Mouse (Mus musculus) layer of hippocampus, adult 9-11 months (tissue): ENCODE measurements around the gene Enpp7.
A peak's percentile ranks its signal among the peaks of the same experiment; 100 is the strongest.

Experiments used
- DNase-seq: peaks from one replicate; pipeline ENCODE4 v3.0.0; 2022

Enpp7 gene

GRCm38 (mm10) chr11:118987999-118988398, at the start of gene Enpp7:
Gene Enpp7, plus strand, starts transcription at chr11:118988188.
- DNase-seq = no peak

- DNase-seq = no peak
These were observed 48.3 kb upstream of the Enpp7 start for GRCm38 (mm10) chr11:118939731-118940130.

GRCm38 (mm10) chr11:118940539-118940938, 47.4 kb upstream of the Enpp7 start:
- peak; percentile 84 for DNase-seq

- no peak for DNase-seq
These were observed 46.7 kb upstream of the Enpp7 start for GRCm38 (mm10) chr11:118941268-118941667.

GRCm38 (mm10) chr11:118945868-118946267, 42.1 kb upstream of the Enpp7 start:
- DNase-seq = no peak

GRCm38 (mm10) chr11:118955016-118955415, 33.0 kb upstream of the Enpp7 start:
- DNase-seq = no peak

- DNase-seq = peak; percentile 55
These were observed 30.9 kb upstream of the Enpp7 start for GRCm38 (mm10) chr11:118957070-118957471.

- DNase-seq = peak; percentile 76
These were observed 27.3 kb upstream of the Enpp7 start for GRCm38 (mm10) chr11:118960649-118961048.

GRCm38 (mm10) chr11:118962478-118962877, 25.5 kb upstream of the Enpp7 start:
- DNase-seq = no peak

- no peak for DNase-seq
These were observed 24.1 kb upstream of the Enpp7 start for GRCm38 (mm10) chr11:118963926-118964325.

GRCm38 (mm10) chr11:118965078-118965477, 22.9 kb upstream of the Enpp7 start:
- peak; percentile 48 for DNase-seq

- no peak for DNase-seq
These were observed 16.4 kb upstream of the Enpp7 start for GRCm38 (mm10) chr11:118971470-118972034.

- DNase-seq = no peak
These were observed 15.3 kb upstream of the Enpp7 start for GRCm38 (mm10) chr11:118972431-118973377.

GRCm38 (mm10) chr11:118974340-118974739, 13.6 kb upstream of the Enpp7 start:
- DNase-seq = no peak

- DNase-seq = peak; percentile 66
These were observed 12.6 kb upstream of the Enpp7 start for GRCm38 (mm10) chr11:118975427-118975826.

- peak; percentile 14 for DNase-seq
These were observed 12.1 kb upstream of the Enpp7 start for GRCm38 (mm10) chr11:118975917-118976316.

GRCm38 (mm10) chr11:118980388-118980787, 7.6 kb upstream of the Enpp7 start:
- DNase-seq = no peak

GRCm38 (mm10) chr11:118981012-118981776, 6.8 kb upstream of the Enpp7 start:
- peak; percentile 18 for DNase-seq

GRCm38 (mm10) chr11:118982593-118983113, 5.3 kb upstream of the Enpp7 start:
- DNase-seq = no peak

- DNase-seq = no peak
These were observed 2.4 kb upstream of the Enpp7 start for GRCm38 (mm10) chr11:118985571-118985970.

- DNase-seq = no peak
These were observed 4.8 kb downstream of the Enpp7 start for GRCm38 (mm10) chr11:118992781-118993180.

GRCm38 (mm10) chr11:118995448-118995847, 7.5 kb downstream of the Enpp7 start:
- no peak for DNase-seq

- DNase-seq = no peak
These were observed 9.2 kb downstream of the Enpp7 start for GRCm38 (mm10) chr11:118997182-118997581.
